Mouse (Mus musculus) limb, embryonic 10.5 days (tissue): ENCODE measurements around the gene Sarnp. TPM values are rescaled to one million over a fixed set of nuclear protein-coding genes. Genes with fewer than 3 reads are reported as not detected.

Source experiments
- DNase-seq: peaks from one replicate; pipeline ENCODE4 v3.0.0-alpha.2; 2017; ENCODE audit warnings: low spot score
- H3K27ac ChIP-seq: fragments of 300-500 bp; sonication (generic); 2 replicates; pipeline ENCODE4 v1.5.1; 2016; ENCODE audit warnings: mild to moderate bottlenecking
- H3K27me3 ChIP-seq: fragments of 300-500 bp; sonication (generic); 2 replicates; pipeline ENCODE4 v1.6.1; 2016; ENCODE audit warnings: low read depth, mild to moderate bottlenecking; ENCODE audit not compliant: poor library complexity, severe bottlenecking
- H3K36me3 ChIP-seq: fragments of 300-500 bp; sonication (generic); 2 replicates; pipeline ENCODE4 v1.6.1; 2016; ENCODE audit warnings: mild to moderate bottlenecking, moderate library complexity
- H3K4me1 ChIP-seq: fragments of 300-500 bp; sonication (generic); 2 replicates; pipeline ENCODE4 v1.6.1; 2016
- H3K4me3 ChIP-seq: fragments of 300-500 bp; sonication (generic); 2 replicates; pipeline ENCODE4 v1.5.1; 2016; ENCODE audit warnings: mild to moderate bottlenecking, moderate library complexity
- H3K9me3 ChIP-seq: fragments of 300-500 bp; sonication (generic); replicated peaks from 2 replicates; pipeline ENCODE4 v1.6.1; 2016; ENCODE audit warnings: mild to moderate bottlenecking
- WGBS: fragments of 180-500 bp; shearing (Covaris S2); methylation state at CpG from one replicate; pipeline ENCODE4 v1.1.7; 2016; 5-methylcytosine and 5-hydroxymethylcytosine counted together
- polyA plus RNA-seq: library from polyadenylated mRNA; unstranded; fragments of >200 nt; fragmentation: Nextera tagmentation; extraction: Ambion mirVana; gene quantifications from 2 replicates; pipeline ENCODE4 v1.2.1, GENCODE M21; 2016

Gene Sarnp
- polyA plus RNA-seq, 1 experiment from 2014 or later = 245 TPM

DNA sequence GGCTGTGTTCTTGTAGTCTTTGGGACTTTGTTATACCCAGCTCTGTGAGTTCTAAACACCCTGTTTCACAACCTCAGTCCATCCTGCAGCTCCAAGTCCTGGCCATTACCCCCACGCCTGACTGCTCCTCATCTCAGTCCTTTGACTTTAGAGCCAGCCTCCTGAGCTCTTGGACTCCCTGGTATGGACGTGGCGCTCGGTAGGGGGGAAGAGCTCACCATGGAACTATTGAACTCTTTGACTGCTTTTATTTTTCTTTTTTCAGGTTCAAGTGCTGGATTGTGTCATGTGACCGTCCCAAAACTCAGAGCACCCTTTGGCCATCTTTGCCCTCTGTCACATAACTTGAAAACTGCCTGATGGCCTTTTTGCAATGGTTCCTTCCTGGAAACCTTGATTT is 64.9 kb downstream of the Sarnp start:
- H3K9me3 ChIP-seq = no peaks in the 10 kb centered on the region
- H3K4me1 ChIP-seq = peaks cover 13% of the 10 kb centered on the region
- H3K4me3 ChIP-seq = no peak overlapping the region
- H3K27ac ChIP-seq = no peak overlapping the region
- peak; percentile 29 for DNase-seq
- no peaks in the 10 kb centered on the region for H3K27me3 ChIP-seq
- peaks cover 94% of the 10 kb centered on the region for H3K36me3 ChIP-seq
- WGBS = 91% methylated on average over 5 of the region's 5 CpGs

DNA sequence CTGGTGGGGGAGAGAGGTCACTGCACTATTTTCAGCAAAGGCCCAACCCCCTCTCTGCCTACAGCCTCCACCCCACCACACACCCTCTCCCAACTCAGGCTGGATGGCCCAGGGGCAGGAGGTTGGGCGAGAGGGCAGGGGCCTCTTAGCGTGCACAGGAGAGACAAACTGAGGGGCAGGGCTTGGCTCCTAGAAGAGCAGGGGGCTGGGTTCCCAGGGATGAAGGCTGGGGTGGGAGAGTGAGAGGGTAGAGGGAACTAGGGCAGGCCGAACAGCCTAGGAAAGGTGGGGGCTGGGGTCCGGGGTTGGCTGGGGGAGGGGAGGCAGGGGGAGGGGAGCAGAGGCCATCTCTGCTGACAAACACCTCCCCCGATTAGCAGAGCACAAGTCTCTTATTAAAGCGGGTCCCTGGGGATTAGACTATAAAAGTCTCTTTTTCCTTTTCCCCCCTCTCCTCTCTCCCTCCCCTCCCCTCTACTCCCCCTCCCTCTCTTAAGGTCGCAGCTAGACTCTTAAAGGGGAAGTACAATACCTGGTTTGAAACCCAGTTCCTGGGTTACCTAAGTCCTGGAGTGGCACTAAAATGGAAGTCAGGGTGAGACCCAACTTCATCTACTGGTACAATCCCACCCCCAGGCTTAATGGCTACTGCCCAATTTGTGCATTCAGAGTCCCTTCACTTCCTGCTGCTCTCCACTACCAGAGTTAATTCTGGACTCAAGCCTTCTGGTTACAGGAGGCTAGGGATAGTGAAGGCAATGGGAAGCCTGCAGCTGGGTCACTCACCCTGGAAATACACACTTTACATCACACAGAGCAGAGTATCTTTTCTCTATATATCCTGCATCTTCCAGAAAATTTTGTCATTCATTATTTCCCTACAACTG is 72.1 kb downstream of the Sarnp start:
- peaks cover 7% of the 10 kb centered on the region; the same call in 1 of the 2 replicates for H3K27me3 ChIP-seq
- peak overlapping the region; percentile 93 for H3K4me3 ChIP-seq
- H3K4me1 ChIP-seq = peaks cover 53% of the 10 kb centered on the region
- H3K9me3 ChIP-seq = no peaks in the 10 kb centered on the region
- WGBS = 0% methylated on average over 7 of the region's 7 CpGs
- peak overlapping the region; percentile 95 for H3K27ac ChIP-seq
- H3K36me3 ChIP-seq = peaks cover 42% of the 10 kb centered on the region
- peak; percentile 89 for DNase-seq

DNA sequence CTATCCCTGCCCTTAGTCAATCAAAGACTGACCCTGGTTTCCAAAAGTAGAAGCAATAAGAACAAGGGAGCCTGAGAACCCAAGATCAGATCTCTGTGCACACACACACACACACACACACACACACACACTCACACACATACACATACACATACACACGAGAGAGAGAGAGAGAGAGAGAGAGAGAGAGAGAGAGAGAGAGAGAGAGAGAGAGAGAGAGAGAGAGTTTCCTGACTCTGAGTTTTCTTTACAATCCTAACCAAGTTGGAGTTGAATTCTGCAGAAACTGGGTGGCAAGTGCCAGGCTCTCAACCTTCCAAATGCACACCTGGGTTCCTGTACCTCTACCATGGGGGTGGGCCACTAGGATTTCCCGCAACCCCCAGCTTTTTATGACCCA is 72.7 kb downstream of the Sarnp start:
- H3K27ac ChIP-seq = peak overlapping the region; percentile 95
- 0% methylated on average over 1 of the region's 2 CpGs for WGBS
- peaks cover 10% of the 10 kb centered on the region; the same call in 1 of the 2 replicates for H3K27me3 ChIP-seq
- H3K36me3 ChIP-seq = peaks cover 35% of the 10 kb centered on the region
- H3K4me3 ChIP-seq = peak overlapping the region; percentile 93
- H3K9me3 ChIP-seq = no peaks in the 10 kb centered on the region
- peaks cover 54% of the 10 kb centered on the region for H3K4me1 ChIP-seq
- DNase-seq = no peak

DNA sequence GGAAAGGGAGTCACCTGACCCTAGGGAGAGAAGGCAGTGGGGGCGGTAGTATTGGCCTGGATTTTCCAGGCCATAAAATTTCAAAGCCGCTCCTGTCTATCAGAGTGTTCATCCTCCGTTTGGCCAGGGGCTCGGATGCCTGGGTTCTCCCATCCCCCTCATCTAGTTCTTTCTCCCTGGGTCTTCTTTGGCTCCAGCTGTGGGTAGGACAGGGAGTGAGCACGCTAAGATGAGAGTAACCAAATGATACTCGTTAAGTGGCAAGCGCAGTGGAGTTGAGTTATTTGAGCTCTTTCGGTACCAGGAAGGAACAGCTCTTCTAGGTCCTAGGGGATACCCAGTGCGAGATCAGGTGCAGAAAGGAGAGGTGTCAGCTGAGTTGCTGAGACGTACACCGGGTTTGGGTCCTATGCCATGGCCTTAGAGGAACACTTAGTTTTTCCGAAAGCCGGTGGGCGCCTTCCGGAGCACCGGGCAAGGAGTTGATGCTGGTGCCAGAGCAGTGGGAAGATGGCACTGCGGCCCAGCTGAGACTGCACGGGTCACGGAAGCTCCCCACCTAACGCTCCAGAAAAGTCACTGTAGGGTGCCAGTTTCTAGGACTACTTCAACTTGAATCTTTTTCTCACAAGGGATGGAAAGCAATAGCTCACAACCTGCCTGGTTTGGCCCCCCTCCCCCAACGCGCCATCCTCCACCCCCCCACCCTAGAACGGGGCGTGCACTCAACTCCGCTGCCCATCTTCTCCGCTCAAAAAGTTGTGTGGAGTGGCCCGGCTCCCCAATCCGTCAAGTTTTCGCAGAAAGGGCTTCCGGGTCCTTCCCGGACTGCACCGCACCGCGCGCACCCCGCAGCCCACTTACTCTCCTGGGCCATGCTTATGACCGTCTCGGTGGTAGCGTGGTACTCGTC is 73.5 kb downstream of the Sarnp start:
- Histone ChIP-seq H3K27me3 (peaks cover 10% of the 10 kb centered on the region; the same call in 1 of the 2 replicates), H3K9me3 (no peaks in the 10 kb centered on the region), H3K4me1 (peaks cover 59% of the 10 kb centered on the region), H3K4me3 (peak overlapping the region; percentile 93), H3K27ac (peak overlapping the region; percentile 95), H3K36me3 (peaks cover 27% of the 10 kb centered on the region)
- WGBS = under 1% methylated on average over 40 of the region's 40 CpGs
- peak; percentile 53 for DNase-seq

DNA sequence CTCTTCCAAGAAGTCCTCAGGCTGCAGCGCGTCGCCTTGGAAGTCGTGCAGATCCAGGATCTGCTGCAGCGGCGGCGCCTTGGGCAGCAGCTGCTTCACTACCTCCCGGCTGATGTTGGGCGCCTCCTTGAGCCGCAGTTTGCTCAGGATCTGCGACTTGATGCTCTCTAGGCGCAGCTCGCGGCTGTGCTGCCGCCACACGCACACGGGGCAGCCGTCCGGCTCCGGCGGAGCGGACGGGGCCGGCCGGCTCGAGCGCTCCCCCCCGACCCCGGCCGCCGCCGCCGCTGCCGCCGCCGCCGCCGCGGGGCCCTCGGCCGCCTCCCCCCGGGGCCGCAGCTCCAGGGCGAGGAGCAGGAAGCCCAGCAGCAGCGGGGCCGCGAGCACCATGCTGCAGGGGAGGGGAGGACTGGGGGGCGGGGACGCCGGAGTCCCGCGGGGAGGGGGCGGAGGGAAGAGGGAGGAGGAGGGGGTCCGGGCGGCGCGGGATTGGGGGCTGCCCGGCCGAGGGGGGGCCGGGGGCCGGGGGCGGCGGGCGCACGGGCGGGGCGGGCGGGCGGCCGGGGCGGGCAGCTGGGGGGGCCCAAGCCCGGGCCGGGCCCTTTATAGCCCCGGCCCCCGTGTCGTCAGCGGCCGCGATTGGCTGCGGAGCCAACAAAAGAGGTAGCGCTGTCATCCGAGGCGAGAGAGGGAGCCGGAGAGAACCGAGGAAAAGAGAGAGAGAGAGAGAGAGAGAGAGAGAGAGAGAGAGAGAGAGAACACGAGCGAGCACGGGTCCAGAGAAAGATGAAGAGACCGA is 74.4 kb downstream of the Sarnp start, which contains the start of gene Gdf11:
Gene Gdf11, minus strand, starts transcription at position 423 of the 799 bp plus-strand sequence.
- H3K27me3 ChIP-seq = peaks cover 18% of the 10 kb centered on the region
- DNase-seq = peak; percentile 90
- peaks cover 19% of the 10 kb centered on the region for H3K36me3 ChIP-seq
- H3K27ac ChIP-seq = peak within 1 kb of the TSS; percentile 95
- peak within 1 kb of the TSS; percentile 93 for H3K4me3 ChIP-seq
- H3K9me3 ChIP-seq = no peaks in the 10 kb centered on the region
- H3K4me1 ChIP-seq = peaks cover 60% of the 10 kb centered on the region
- under 1% methylated on average over 60 of the region's 89 CpGs for WGBS

DNA sequence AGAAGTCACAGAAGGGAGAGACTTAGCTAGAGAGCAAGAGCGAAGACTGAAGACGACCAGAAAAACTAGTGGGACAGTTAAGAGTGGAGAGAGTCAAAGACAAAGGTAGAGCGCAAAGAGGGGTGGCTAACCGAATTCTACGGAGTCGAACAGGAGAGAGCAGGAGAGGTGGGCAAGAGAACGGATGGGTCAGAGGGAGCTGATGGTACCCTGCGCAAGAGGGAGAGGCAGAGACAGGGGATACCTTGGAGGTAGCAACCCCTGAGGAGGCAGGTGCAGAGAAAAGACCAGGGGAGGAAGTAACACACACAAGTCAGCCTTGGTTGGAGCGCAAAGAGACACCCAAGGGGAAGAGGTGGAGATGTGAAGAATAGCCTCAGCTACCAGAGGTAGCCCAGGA is 75.1 kb downstream of the Sarnp start:
- under 1% methylated on average over 9 of the region's 9 CpGs for WGBS
- peak; percentile 48 for DNase-seq

DNA sequence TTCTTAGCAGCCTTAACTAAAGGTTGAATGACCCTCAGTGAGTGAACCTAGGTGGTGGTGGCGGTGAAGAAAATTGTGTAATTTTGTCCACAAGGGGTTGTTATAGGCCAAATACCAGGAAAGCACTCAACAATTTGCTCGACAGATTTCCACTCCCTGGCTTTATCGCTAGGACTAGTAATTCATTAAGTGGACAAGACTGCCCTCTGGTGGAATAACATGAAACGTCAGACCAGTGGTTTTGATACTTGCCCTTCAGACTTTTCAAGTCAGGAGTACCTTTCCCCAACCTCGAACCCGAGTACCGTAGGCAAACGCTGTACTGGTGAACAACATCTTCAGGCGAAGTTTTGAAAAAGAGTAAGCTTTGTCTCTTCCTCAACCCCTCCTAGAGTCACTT is 78.3 kb downstream of the Sarnp start:
- Histone ChIP-seq H3K36me3 (no peaks in the 10 kb centered on the region), H3K4me1 (peaks cover 31% of the 10 kb centered on the region), H3K27me3 (peaks cover 31% of the 10 kb centered on the region), H3K9me3 (no peaks in the 10 kb centered on the region), H3K4me3 (peak overlapping the region; percentile 32; the same call in 1 of the 2 replicates), H3K27ac (no peak overlapping the region)
- peak; percentile 71 for DNase-seq
- WGBS = under 1% methylated on average over 9 of the region's 9 CpGs

More for the DNA sequence above, 75.1 kb downstream of the Sarnp start:
- Histone ChIP-seq H3K27me3 (peaks cover 26% of the 10 kb centered on the region), H3K4me3 (peak overlapping the region; percentile 93), H3K9me3 (no peaks in the 10 kb centered on the region), H3K27ac (peak overlapping the region; percentile 95), H3K36me3 (peaks cover 11% of the 10 kb centered on the region), H3K4me1 (peaks cover 57% of the 10 kb centered on the region)

DNA sequence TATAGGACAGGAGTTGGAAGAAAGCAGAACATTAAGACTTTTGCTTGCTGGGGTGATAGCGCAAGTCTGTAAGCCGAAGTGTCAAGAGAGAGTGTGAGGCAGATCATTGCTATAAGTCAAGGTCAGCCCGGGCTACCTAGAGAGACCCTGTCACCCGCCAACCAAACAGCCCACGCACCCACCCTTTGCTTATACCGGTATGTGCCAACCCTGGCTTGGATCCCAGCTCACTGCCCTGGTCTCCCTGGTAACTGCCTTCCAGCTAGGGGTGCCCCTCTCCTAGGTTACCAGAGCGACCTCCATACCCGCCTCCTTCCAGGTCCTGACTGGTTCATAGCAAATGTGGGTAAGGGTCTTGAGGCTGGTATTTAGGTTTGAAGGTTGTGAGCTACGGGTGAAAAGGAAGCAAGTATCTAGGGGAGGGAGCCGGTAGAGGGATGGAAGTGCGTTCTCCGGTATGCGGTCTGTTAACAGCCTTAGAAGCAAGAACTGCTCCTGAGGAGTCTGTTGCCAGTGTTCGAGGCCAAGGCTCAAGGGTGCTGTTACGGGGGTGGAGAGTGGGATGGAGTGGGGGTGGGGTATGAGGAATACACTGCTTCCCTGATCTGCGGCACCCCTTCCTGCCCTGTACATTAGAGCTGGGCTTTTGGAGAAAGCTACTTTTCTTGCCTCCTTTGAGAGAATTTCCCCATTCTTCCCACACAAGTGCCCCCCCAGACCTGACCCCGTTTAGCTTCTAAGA is 79.0 kb downstream of the Sarnp start:
- Histone ChIP-seq H3K4me1 (peaks cover 31% of the 10 kb centered on the region), H3K36me3 (no peaks in the 10 kb centered on the region), H3K27ac (no peak overlapping the region), H3K27me3 (peaks cover 31% of the 10 kb centered on the region), H3K9me3 (no peaks in the 10 kb centered on the region), H3K4me3 (peak overlapping the region; percentile 32)
- 4% methylated on average over 17 of the region's 17 CpGs for WGBS
- peak; percentile 41 for DNase-seq

DNA sequence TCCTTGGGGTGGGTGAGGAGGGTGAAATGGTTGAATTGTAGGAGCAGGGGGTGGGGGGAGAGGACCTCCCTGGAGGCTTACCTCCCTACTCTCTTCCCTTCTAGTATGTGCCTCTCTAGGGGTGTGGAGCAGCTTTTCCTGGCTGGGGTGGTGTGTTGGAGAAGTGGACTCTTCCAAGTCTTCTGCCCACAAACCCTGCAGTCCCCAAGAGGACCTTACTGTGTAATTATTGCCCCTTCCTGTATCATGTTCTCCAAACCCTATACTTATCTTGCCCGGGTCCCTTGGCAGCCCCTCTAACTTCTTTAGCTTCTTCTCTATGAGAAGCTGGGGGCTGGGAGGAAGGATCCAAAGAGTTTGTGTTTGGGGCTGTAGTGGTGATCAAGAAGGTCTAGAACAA is 79.7 kb downstream of the Sarnp start:
- Histone ChIP-seq H3K4me1 (peaks cover 31% of the 10 kb centered on the region), H3K9me3 (no peaks in the 10 kb centered on the region), H3K27me3 (peaks cover 31% of the 10 kb centered on the region), H3K4me3 (peak overlapping the region; percentile 32; the same call in 1 of the 2 replicates), H3K27ac (no peak overlapping the region), H3K36me3 (no peaks in the 10 kb centered on the region)
- DNase-seq = no peak
- 48% methylated on average over 1 of the region's 1 CpGs for WGBS

DNA sequence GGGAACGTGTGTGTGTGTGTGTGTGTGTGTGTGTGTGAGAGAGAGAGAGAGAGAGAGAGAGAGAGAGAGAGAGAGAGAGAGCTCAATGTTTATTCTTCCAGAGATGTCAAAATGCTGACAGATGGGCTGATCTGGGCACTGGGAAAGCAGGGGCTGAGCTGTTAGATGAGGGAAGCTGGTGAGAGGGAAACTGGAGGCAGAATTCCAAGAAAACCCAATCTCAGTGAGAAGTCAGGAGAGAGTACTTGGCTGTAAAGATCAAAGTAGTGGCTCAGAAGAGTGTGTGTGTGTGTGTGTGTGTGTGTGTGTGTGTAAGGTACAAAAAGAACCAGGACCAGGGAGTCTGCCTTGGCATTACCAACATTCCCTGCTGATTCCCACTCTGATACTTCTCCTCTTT is 80.4 kb downstream of the Sarnp start:
- no peak for DNase-seq
- 29% methylated on average over 1 of the region's 1 CpGs for WGBS

DNA sequence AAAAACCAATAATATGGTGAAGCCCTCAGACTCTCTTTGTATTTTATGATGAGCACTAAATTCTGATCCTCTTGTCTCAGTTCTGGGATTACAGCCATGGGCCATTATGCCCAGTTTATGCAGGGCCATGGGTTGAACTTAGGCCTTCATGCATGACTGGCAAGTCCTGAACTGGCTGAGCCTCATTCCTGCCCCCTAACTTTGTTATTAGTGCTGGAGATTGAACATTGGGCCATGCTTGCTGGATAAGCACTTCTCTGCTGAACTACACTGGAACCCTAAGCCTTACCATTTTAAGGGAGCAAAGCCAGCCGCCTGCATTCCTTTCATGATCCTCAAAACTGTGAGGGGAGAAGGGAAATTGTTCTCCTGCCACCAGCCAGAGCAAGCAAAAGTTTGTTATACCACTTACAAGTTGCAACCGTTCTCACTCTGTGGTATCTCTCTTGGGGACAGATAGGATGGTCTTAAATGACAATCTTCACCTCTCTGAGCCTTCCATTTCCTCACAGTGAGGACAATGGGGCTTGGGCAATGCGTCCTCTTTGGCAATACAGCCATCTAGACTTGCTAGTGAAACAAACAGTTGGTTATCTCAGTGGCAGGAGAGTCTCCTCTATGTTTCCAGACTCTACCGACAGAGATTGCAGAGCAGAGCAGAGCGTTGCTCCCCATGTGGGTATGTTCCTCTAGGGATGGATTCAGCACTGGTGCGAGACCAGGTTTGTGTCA is 82.8 kb downstream of the Sarnp start:
- Histone ChIP-seq H3K27ac (no peak overlapping the region), H3K36me3 (no peaks in the 10 kb centered on the region), H3K4me3 (no peak overlapping the region), H3K4me1 (peaks cover 17% of the 10 kb centered on the region), H3K27me3 (peaks cover 20% of the 10 kb centered on the region), H3K9me3 (no peaks in the 10 kb centered on the region)
- no peak for DNase-seq
- WGBS = 86% methylated on average over 6 of the region's 6 CpGs

More for the DNA sequence above, 80.4 kb downstream of the Sarnp start:
- H3K36me3 ChIP-seq = no peaks in the 10 kb centered on the region
- no peaks in the 10 kb centered on the region for H3K9me3 ChIP-seq
- H3K4me1 ChIP-seq = peaks cover 26% of the 10 kb centered on the region
- no peak overlapping the region for H3K27ac ChIP-seq
- H3K27me3 ChIP-seq = peaks cover 31% of the 10 kb centered on the region
- no peak overlapping the region for H3K4me3 ChIP-seq
